Mouse (Mus musculus) limb, embryonic 11.5 days (tissue): ENCODE data around the gene Patj. TPM values are rescaled to one million over a fixed set of nuclear protein-coding genes. Genes with fewer than 3 reads are reported as not detected.

ENCODE experiments used
- ATAC-seq: fragments of 200-750 bp; cut with Nextera tagmentation; 2 replicates; pipeline ENCODE4 v1.8.0; 2017; ENCODE audit warnings: low read depth; ENCODE audit not compliant: insufficient number of reproducible peaks, low FRiP score, low TSS enrichment
- DNase-seq: peaks from one replicate; pipeline ENCODE4 v3.0.0-alpha.2; 2015; ENCODE audit warnings: low spot score
- H3K27ac ChIP-seq: fragments of 300-500 bp; sonication (generic); replicated peaks from 2 replicates; pipeline ENCODE4 v1.5.1; 2014; ENCODE audit warnings: low read depth, mild to moderate bottlenecking, low read length
- H3K27me3 ChIP-seq: fragments of 300-500 bp; sonication (generic); 2 replicates; pipeline ENCODE4 v1.6.1; 2014; ENCODE audit warnings: mild to moderate bottlenecking, low read length, mixed read lengths; ENCODE audit not compliant: control insufficient read depth, insufficient read depth
- H3K36me3 ChIP-seq: fragments of 300-500 bp; sonication (generic); 2 replicates; pipeline ENCODE4 v1.6.1; 2014; ENCODE audit warnings: mild to moderate bottlenecking, low read length, moderate library complexity, mixed read lengths; ENCODE audit not compliant: control insufficient read depth, insufficient read depth
- H3K4me1 ChIP-seq: fragments of 300-500 bp; sonication (generic); 2 replicates; pipeline ENCODE4 v1.6.1; 2014; ENCODE audit warnings: low read length, mixed read lengths; ENCODE audit not compliant: control insufficient read depth, insufficient read depth
- H3K4me2 ChIP-seq: fragments of 300-500 bp; sonication (generic); 2 replicates; pipeline ENCODE4 v1.6.1; 2014; ENCODE audit warnings: low read depth, mild to moderate bottlenecking, moderate library complexity; ENCODE audit not compliant: severe bottlenecking
- H3K4me3 ChIP-seq: fragments of 300-500 bp; sonication (generic); 2 replicates; pipeline ENCODE4 v1.5.1; 2014; ENCODE audit warnings: low read depth, low read length
- H3K9ac ChIP-seq: fragments of 300-500 bp; sonication (generic); 2 replicates; pipeline ENCODE4 v1.6.1; 2014; ENCODE audit warnings: mild to moderate bottlenecking, low read length
- H3K9me3 ChIP-seq: fragments of 300-500 bp; sonication (generic); 2 replicates; pipeline ENCODE4 v1.6.1; 2016; ENCODE audit warnings: low read length; ENCODE audit not compliant: control insufficient read depth
- WGBS: fragments of 180-500 bp; shearing (Covaris S2); extraction: QIAGEN DNeasy Blood & Tissue Kit; methylation state at CpG from one replicate; pipeline ENCODE4 v1.1.7; 2014; 5-methylcytosine and 5-hydroxymethylcytosine counted together
- polyA plus RNA-seq: library from polyadenylated mRNA; unstranded; fragments of >200 nt; fragmentation: Nextera tagmentation; extraction: Ambion mirVana; gene quantifications from 2 replicates; pipeline ENCODE4 v1.2.1, GENCODE M21; 2014

Patj gene
- polyA plus RNA-seq, 1 experiment from 2014 or later = 19.4 TPM

- Histone ChIP-seq H3K4me1 (no peaks in the 10 kb centered on the region), H3K9ac (no peak overlapping the region), H3K9me3 (no peaks in the 10 kb centered on the region), H3K27ac (no peak overlapping the region), H3K4me2 (no peak overlapping the region), H3K36me3 (no peaks in the 10 kb centered on the region), H3K27me3 (no peaks in the 10 kb centered on the region), H3K4me3 (no peak overlapping the region)
- 76% methylated on average over 3 of the region's 3 CpGs for WGBS
- DNase-seq (no peak), ATAC-seq (no peak)
Observed at GRCm38 (mm10) chr4:98743209-98743905, 347.8 kb downstream of the Patj start.

DNA sequence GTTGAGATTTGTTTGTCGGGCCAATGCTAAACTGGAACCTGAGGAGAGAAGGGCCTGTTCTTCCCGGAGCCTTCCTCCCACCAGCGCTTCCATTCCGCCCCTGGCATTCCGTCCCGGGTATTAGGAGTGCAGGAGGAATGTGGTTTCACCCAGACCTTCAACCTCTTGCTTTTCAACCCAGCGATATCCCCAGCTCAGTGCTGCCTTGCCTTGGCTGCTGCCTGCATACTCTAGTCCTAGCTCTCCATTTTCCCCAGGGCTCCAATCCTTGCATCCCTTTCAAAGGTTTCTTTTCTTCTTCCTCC, 348.3 kb downstream of the Patj start:
- no peak for ATAC-seq
- 19% methylated on average over 7 of the region's 7 CpGs for WGBS
- no peak overlapping the region for H3K27ac ChIP-seq

GRCm38 (mm10) chr4:98754456-98754855, 358.9 kb downstream of the Patj start:
- ATAC-seq (no peak), DNase-seq (no peak)
- Histone ChIP-seq H3K36me3 (no peaks in the 10 kb centered on the region), H3K4me1 (no peaks in the 10 kb centered on the region), H3K27ac (no peak overlapping the region), H3K4me3 (no peak overlapping the region), H3K9ac (no peak overlapping the region), H3K27me3 (no peaks in the 10 kb centered on the region), H3K4me2 (no peak overlapping the region), H3K9me3 (no peaks in the 10 kb centered on the region)
- WGBS = 83% methylated on average over 4 of the region's 4 CpGs

More for the DNA sequence above, 348.3 kb downstream of the Patj start:
- Histone ChIP-seq H3K4me3 (no peak overlapping the region), H3K4me2 (no peak overlapping the region), H3K27me3 (no peaks in the 10 kb centered on the region), H3K9ac (no peak overlapping the region), H3K4me1 (no peaks in the 10 kb centered on the region), H3K9me3 (no peaks in the 10 kb centered on the region), H3K36me3 (no peaks in the 10 kb centered on the region)
- peak; percentile 55 for DNase-seq

DNA sequence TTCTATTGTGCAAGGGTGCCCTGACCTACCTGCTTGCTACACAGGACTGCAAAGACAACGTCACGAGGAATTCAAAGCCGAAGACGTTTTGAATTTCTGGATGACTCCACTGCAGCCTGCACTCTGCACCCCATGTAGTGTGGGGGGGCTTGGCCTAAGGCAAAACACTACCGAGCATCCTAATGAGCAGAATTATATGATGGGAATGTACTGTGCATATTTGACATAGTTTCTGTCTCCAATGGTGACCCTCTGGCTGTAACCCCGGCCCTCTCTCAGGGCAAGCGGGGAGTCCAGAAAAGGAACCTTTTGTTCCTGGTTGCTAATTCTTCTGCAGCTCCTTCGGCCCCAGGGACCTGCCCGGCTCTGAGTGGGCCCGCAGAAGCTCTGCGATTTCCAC, 360.6 kb downstream of the Patj start:
- no peaks in the 10 kb centered on the region for H3K4me1 ChIP-seq
- no peak for ATAC-seq
- WGBS = 83% methylated on average over 11 of the region's 11 CpGs
- no peak overlapping the region for H3K27ac ChIP-seq
- no peak for DNase-seq
- no peaks in the 10 kb centered on the region for H3K36me3 ChIP-seq
- no peak overlapping the region for H3K9ac ChIP-seq
- no peak overlapping the region for H3K4me2 ChIP-seq
- no peak overlapping the region for H3K4me3 ChIP-seq
- no peaks in the 10 kb centered on the region for H3K27me3 ChIP-seq
- no peaks in the 10 kb centered on the region for H3K9me3 ChIP-seq

- DNase-seq = no peak
- Histone ChIP-seq H3K27me3 (no peaks in the 10 kb centered on the region), H3K4me1 (no peaks in the 10 kb centered on the region), H3K36me3 (no peaks in the 10 kb centered on the region), H3K9ac (no peak overlapping the region), H3K4me3 (no peak overlapping the region), H3K27ac (no peak overlapping the region), H3K9me3 (no peaks in the 10 kb centered on the region), H3K4me2 (no peak overlapping the region)
- WGBS = 62% methylated on average over 4 of the region's 4 CpGs
- ATAC-seq = no peak; the same call in 1 of the 2 replicates
Observed at GRCm38 (mm10) chr4:98758012-98758821, 362.6 kb downstream of the Patj start.

DNA sequence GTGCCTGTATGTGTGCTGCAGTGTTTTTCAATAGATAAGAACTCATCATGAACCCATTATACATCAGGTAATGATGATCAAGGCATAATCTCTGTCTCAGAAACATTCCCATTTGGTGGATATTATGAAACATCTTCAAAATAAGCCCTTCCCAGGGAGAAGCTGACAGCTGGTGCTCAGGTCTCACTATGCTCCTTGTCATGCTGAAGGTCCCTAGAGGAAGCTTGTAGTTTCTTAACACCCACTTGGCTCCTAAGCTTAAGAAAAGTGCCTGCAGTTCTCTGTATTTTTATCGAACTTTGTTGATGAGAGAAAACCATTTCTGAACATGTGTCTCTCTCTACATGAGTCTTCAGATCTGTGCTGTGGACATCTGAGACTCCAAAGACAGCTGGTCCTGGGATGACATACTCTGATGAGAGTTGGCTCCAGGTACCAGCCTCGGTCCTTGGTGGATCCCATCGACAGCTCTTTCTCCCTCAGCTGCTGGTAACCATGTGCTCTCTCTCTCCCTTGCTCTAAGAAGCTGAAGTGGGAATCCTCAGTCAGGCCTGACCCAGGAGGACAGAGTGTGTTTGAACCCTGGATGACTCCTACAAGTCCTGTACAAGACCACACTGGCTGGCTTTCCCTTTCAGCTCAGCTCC, 363.4 kb downstream of the Patj start:
- no peak overlapping the region for H3K27ac ChIP-seq
- no peak overlapping the region for H3K4me3 ChIP-seq
- 90% methylated on average over 3 of the region's 3 CpGs for WGBS
- ATAC-seq (no peak), DNase-seq (no peak)
- no peaks in the 10 kb centered on the region for H3K9me3 ChIP-seq
- H3K4me1 ChIP-seq = no peaks in the 10 kb centered on the region
- no peaks in the 10 kb centered on the region; the same call in 1 of the 2 replicates for H3K36me3 ChIP-seq
- H3K4me2 ChIP-seq = no peak overlapping the region
- no peak overlapping the region for H3K9ac ChIP-seq
- H3K27me3 ChIP-seq = no peaks in the 10 kb centered on the region

- H3K9me3 ChIP-seq = no peaks in the 10 kb centered on the region
- H3K4me3 ChIP-seq = no peak overlapping the region
- 69% methylated on average over 14 of the region's 14 CpGs for WGBS
- ATAC-seq (no peak; the same call in 1 of the 2 replicates), DNase-seq (no peak)
- H3K4me1 ChIP-seq = peaks cover 8% of the 10 kb centered on the region
- no peaks in the 10 kb centered on the region for H3K27me3 ChIP-seq
- H3K36me3 ChIP-seq = no peaks in the 10 kb centered on the region; the same call in 1 of the 2 replicates
- H3K4me2 ChIP-seq = no peak overlapping the region
- no peak overlapping the region for H3K27ac ChIP-seq
- no peak overlapping the region for H3K9ac ChIP-seq
Observed at GRCm38 (mm10) chr4:98767134-98768133, 371.8 kb downstream of the Patj start.
